Mouse (Mus musculus): ENCODE measurements around the gene Trim17.

GRCm38 (mm10) chr11:58979183-58979582 is 24.7 kb downstream of the Trim17 start:
- TF ChIP-seq POLR2A (IDR thresholded peaks at IDR 0.05; ENCODE audit: extremely low read depth, insufficient read depth, low read length) (no peak), CTCF (IDR thresholded peaks at IDR 0.05; ENCODE audit: extremely low read depth, insufficient read depth, low read length) (no peak)
